Mouse (Mus musculus) cortical plate, adult 2 months (tissue): Measurements from ENCODE around the gene Slc6a9. TPM values are rescaled to one million over a fixed set of nuclear protein-coding genes. Genes with fewer than 3 reads are reported as not detected.
A peak's percentile ranks its signal among the peaks of the same experiment; 100 is the strongest.

Experiments
- H3K27ac ChIP-seq: fragments of 200-500 bp; 2 replicates; pipeline ENCODE4 v1.5.1; 2012; ENCODE audit warnings: low read length, control low read depth, inconsistent platforms; ENCODE audit not compliant: insufficient read depth
- H3K4me1 ChIP-seq: fragments of 200-500 bp; 2 replicates; pipeline ENCODE4 v1.6.1; 2011; ENCODE audit warnings: low read length; ENCODE audit not compliant: control insufficient read depth, insufficient read depth
- H3K4me3 ChIP-seq: fragments of 200-500 bp; 2 replicates; pipeline ENCODE4 v1.5.1; 2011; ENCODE audit warnings: mild to moderate bottlenecking, low read length, control low read depth; ENCODE audit not compliant: insufficient read depth
- CTCF ChIP-seq: fragments of 200-500 bp; IDR thresholded peaks from 2 replicates; pipeline ENCODE4 v1.5.1; 2011; ENCODE audit warnings: mild to moderate bottlenecking, control low read depth, low read length; ENCODE audit not compliant: insufficient read depth; ENCODE audit errors: extremely low read depth
- POLR2A ChIP-seq: fragments of 200-500 bp; IDR thresholded peaks from 2 replicates; pipeline ENCODE4 v1.6.1; 2011; ENCODE audit warnings: mild to moderate bottlenecking, low read length, control low read depth; ENCODE audit not compliant: insufficient read depth; ENCODE audit errors: extremely low read depth
- polyA plus RNA-seq: library from polyadenylated mRNA; depleted of rRNA; stranded (reverse); fragments of >200 nt; gene quantifications from 2 replicates; pipeline ENCODE4 v1.2.3, GENCODE M21; 2012

Slc6a9 gene
- polyA plus RNA-seq, 1 experiment, result 56.0 TPM

DNA sequence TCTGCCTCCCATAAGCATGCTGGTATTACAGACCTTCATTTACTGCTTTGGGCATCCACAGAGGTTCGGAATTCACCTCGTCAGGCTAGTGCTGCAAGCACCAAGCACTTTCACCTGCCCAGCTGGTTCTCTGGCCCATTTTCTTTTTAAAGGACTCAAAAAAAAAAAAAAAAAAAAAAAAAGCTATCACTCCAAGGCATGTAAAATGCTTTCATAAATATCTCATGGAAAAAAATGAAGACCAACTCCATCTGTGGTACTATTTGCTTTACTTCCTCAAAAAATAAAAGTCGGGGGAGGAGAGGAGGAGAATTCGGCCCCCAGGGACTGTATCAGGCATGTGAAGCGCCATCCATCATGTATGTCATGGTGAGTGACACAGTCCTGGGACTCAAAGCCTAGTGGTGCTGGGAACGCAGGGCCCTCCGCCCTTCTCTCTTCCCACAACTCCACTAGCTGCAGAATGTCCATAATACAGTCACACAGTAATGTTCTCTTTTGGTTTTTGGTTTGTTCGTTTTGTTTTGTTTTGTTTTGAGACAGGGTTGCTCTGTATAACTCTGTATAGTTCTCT lies 5.6 kb upstream of the Slc6a9 start:
- H3K4me3 ChIP-seq, result no peak overlapping the region
- no peak overlapping the region for H3K27ac ChIP-seq
- no peak for TF ChIP-seq CTCF
- TF ChIP-seq POLR2A, result no peak
- H3K4me1 ChIP-seq, result no peaks in the 10 kb centered on the region

- no peak overlapping the region for H3K4me3 ChIP-seq
- peak; percentile 94 for TF ChIP-seq CTCF
- no peak for TF ChIP-seq POLR2A
- no peak overlapping the region for H3K27ac ChIP-seq
- no peaks in the 10 kb centered on the region for H3K4me1 ChIP-seq
Observed at GRCm38 (mm10) chr4:117829260-117830123, 4.8 kb upstream of the Slc6a9 start.

GRCm38 (mm10) chr4:117830124-117830551 lies 4.2 kb upstream of the Slc6a9 start:
- H3K4me1 ChIP-seq, result no peaks in the 10 kb centered on the region
- no peak overlapping the region for H3K27ac ChIP-seq
- TF ChIP-seq POLR2A (no peak), CTCF (no peak)

GRCm38 (mm10) chr4:117830801-117831200 lies 3.5 kb upstream of the Slc6a9 start:
- no peak overlapping the region for H3K27ac ChIP-seq
- H3K4me3 ChIP-seq, result no peak overlapping the region
- TF ChIP-seq POLR2A (no peak), CTCF (no peak)
- no peaks in the 10 kb centered on the region for H3K4me1 ChIP-seq

More at GRCm38 (mm10) chr4:117830124-117830551, 4.2 kb upstream of the Slc6a9 start:
- H3K4me3 ChIP-seq, result no peak overlapping the region

- no peak for TF ChIP-seq CTCF
- TF ChIP-seq POLR2A, result no peak
- Histone ChIP-seq H3K4me1 (no peaks in the 10 kb centered on the region), H3K4me3 (no peak overlapping the region), H3K27ac (no peak overlapping the region)
Observed at GRCm38 (mm10) chr4:117831499-117831898, 2.8 kb upstream of the Slc6a9 start.

DNA sequence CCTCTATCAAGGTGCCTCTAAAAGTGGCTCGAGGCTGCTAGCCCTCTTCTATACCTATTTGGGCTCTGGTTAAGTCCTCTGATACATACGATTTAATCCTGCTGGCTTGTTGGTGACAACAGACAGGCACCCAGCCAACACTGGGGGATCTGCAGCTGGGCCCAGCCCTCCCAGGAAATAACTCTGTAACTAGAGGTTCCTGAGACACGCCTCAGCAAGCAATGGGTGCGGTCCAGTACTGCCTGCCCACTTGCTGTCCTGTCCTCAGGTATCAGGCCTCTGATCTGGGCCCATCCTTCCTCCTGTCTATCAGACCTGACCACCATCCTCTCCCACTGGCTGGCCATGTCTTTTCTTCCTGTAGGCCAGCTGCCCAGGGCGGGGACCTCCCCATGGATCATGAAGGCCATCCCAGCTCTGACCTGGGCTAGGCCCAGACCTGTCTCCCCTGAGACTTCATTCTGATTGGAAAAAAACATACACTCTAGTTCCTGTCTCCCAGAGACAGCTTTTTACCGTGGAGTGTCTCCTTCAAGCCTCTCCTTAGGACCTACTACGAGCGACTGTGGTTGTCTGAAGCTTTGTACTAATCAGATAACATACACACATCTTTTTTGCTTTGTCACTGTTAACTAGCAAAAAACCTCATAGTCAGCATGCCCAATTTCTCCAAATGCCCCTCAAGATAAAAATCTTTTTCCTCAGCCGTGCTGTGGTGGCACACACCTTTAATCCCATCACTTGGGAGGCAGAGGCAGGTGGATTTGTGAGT lies 2.2 kb upstream of the Slc6a9 start:
- Histone ChIP-seq H3K4me3 (no peak overlapping the region), H3K27ac (no peak overlapping the region), H3K4me1 (no peaks in the 10 kb centered on the region)
- TF ChIP-seq POLR2A, result no peak
- no peak for TF ChIP-seq CTCF

DNA sequence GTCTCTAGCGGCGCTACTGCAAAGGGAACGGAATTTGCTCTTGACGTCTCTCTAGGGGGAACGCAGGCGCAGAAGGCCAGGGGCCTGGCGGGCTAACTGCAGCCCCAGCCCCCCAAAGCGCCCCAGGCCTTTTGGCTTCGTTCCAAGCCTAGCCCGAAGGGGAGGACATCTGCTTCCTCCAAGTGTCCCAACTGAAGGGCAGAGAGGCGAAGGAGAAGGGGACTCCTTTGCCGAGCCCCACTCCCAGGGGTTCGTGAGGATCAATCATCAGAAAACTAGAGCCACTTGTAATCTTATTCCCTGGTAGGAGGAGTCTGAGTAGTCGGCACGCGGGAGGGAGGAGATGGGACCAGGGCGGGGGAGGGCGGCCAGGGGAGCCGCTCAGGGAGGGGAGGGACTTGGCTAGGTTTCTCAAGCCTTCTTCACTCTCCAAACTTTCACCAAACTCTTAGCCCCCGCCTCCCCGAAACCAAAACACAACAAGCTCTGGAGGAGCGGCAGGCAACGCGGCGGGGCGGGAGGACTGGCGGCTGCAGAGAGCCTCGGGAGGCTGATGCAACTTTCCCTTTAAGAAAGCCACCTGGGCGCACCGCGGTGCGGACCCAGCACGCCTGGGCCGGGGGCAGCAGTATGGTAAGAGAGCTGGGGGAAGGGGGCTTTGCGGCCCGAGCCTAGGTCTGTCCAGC lies 682 bp downstream of the Slc6a9 start:
- H3K4me3 ChIP-seq, result peak overlapping the region; percentile 78
- H3K27ac ChIP-seq, result peak overlapping the region; percentile 86
- no peaks in the 10 kb centered on the region for H3K4me1 ChIP-seq
- TF ChIP-seq CTCF (no peak), POLR2A (no peak)

- Histone ChIP-seq H3K27ac (peak overlapping the region; percentile 86), H3K4me1 (no peaks in the 10 kb centered on the region), H3K4me3 (peak overlapping the region; percentile 78)
- TF ChIP-seq POLR2A, result peak; percentile 78
- no peak for TF ChIP-seq CTCF
Observed at GRCm38 (mm10) chr4:117835531-117836111, 1.3 kb downstream of the Slc6a9 start.

DNA sequence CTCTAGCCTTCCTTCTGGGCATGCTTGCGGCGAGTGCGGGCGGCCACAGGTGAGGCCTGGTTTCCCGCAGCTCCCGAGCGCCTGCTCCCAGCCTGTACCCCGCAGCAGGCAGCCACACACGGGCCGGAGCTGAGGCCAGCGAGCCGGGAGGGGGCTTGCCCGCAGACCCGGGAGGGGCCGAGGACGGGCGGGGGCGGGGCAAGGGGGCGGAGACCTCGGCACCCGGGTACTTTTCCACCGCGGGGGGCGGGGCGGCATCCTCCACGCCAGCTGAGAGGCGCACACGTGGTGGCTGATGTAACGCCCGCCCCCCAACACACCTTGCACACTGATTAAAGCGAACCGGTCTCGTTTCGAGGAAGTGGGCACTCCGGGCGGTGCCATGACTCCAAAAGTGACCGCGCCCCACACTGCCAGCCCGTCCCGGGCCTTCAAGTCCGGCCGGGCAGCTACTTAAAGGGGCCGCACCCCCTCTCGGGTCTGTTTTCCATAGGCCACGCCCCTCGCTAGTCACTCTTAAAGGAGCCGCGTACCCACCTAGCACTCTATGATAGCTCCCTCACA lies 2.0 kb downstream of the Slc6a9 start:
- H3K4me1 ChIP-seq, result no peaks in the 10 kb centered on the region
- peak overlapping the region; percentile 86 for H3K27ac ChIP-seq
- peak overlapping the region; percentile 78 for H3K4me3 ChIP-seq
- TF ChIP-seq POLR2A, result no peak
- TF ChIP-seq CTCF, result no peak
